Mouse (Mus musculus): ENCODE results near the gene Arhgef3. TPM values are rescaled to one million over a fixed set of nuclear protein-coding genes. Genes with fewer than 3 reads are reported as not detected.
A peak's percentile ranks its signal among the peaks of the same experiment; 100 is the strongest.

Gene Arhgef3
- polyA plus RNA-seq, 1 experiment from 2014 or later = 19.6 TPM

- Histone ChIP-seq H3K9me3 (ENCODE audit: low read length) (no peaks in the 10 kb centered on the region), H3K27ac (ENCODE audit: low read length) (no peak overlapping the region), H3K4me3 (ENCODE audit: low read length) (no peak overlapping the region), H3K9ac (replicated peaks; ENCODE audit: low read length) (no peak overlapping the region), H3K27me3 (ENCODE audit: insufficient read depth, low read length) (no peaks in the 10 kb centered on the region), H3K4me1 (ENCODE audit: insufficient read depth, low read length) (no peaks in the 10 kb centered on the region), H3K36me3 (ENCODE audit: insufficient read depth, low read length) (no peaks in the 10 kb centered on the region), H3K4me2 (replicated peaks; ENCODE audit: low read depth, low read length) (no peak overlapping the region)
- WGBS = 66% methylated on average over 9 of the region's 9 CpGs
- no peak for ATAC-seq (ENCODE audit: low FRiP score, low TSS enrichment)
Observed at GRCm38 (mm10) chr14:27138891-27139290, 24.2 kb downstream of the Arhgef3 start.

GRCm38 (mm10) chr14:27139968-27140367, 25.3 kb downstream of the Arhgef3 start:
- H3K9me3 ChIP-seq (ENCODE audit: low read length) = no peaks in the 10 kb centered on the region
- WGBS = 83% methylated on average over 3 of the region's 3 CpGs
- no peak overlapping the region for H3K4me2 ChIP-seq (replicated peaks; ENCODE audit: low read depth, low read length)
- no peak overlapping the region for H3K27ac ChIP-seq (ENCODE audit: low read length)
- peaks cover 3% of the 10 kb centered on the region; the same call in 1 of the 2 replicates for H3K4me1 ChIP-seq (ENCODE audit: insufficient read depth, low read length)
- H3K36me3 ChIP-seq (ENCODE audit: insufficient read depth, low read length) = no peaks in the 10 kb centered on the region
- ATAC-seq (ENCODE audit: low FRiP score, low TSS enrichment) = no peak
- no peaks in the 10 kb centered on the region for H3K27me3 ChIP-seq (ENCODE audit: insufficient read depth, low read length)
- H3K4me3 ChIP-seq (ENCODE audit: low read length) = no peak overlapping the region
- no peak overlapping the region for H3K9ac ChIP-seq (replicated peaks; ENCODE audit: low read length)

GRCm38 (mm10) chr14:27141486-27141885, 26.8 kb downstream of the Arhgef3 start:
- no peak overlapping the region for H3K27ac ChIP-seq (ENCODE audit: low read length)
- no peaks in the 10 kb centered on the region for H3K9me3 ChIP-seq (ENCODE audit: low read length)
- H3K4me1 ChIP-seq (ENCODE audit: insufficient read depth, low read length) = peaks cover 10% of the 10 kb centered on the region; the same call in 1 of the 2 replicates
- no peak overlapping the region for H3K4me3 ChIP-seq (ENCODE audit: low read length)
- ATAC-seq (ENCODE audit: low FRiP score, low TSS enrichment) = no peak
- H3K4me2 ChIP-seq (replicated peaks; ENCODE audit: low read depth, low read length) = no peak overlapping the region
- WGBS = 29% methylated on average over 3 of the region's 3 CpGs
- H3K9ac ChIP-seq (replicated peaks; ENCODE audit: low read length) = no peak overlapping the region
- H3K36me3 ChIP-seq (ENCODE audit: insufficient read depth, low read length) = no peaks in the 10 kb centered on the region
- no peaks in the 10 kb centered on the region for H3K27me3 ChIP-seq (ENCODE audit: insufficient read depth, low read length)

- Histone ChIP-seq H3K4me2 (replicated peaks; ENCODE audit: low read depth, low read length) (no peak overlapping the region), H3K9me3 (ENCODE audit: low read length) (no peaks in the 10 kb centered on the region), H3K9ac (replicated peaks; ENCODE audit: low read length) (no peak overlapping the region), H3K4me3 (ENCODE audit: low read length) (no peak overlapping the region), H3K4me1 (ENCODE audit: insufficient read depth, low read length) (peaks cover 10% of the 10 kb centered on the region; the same call in 1 of the 2 replicates), H3K27ac (ENCODE audit: low read length) (no peak overlapping the region), H3K36me3 (ENCODE audit: insufficient read depth, low read length) (no peaks in the 10 kb centered on the region), H3K27me3 (ENCODE audit: insufficient read depth, low read length) (no peaks in the 10 kb centered on the region)
- no peak for ATAC-seq (ENCODE audit: low FRiP score, low TSS enrichment)
- 76% methylated on average over 5 of the region's 5 CpGs for WGBS
Observed at GRCm38 (mm10) chr14:27142680-27143079, 28.0 kb downstream of the Arhgef3 start.

GRCm38 (mm10) chr14:27145171-27146045, 30.7 kb downstream of the Arhgef3 start:
- H3K4me3 ChIP-seq (ENCODE audit: low read length) = no peak overlapping the region
- H3K4me1 ChIP-seq (ENCODE audit: insufficient read depth, low read length) = peaks cover 14% of the 10 kb centered on the region; the same call in 1 of the 2 replicates
- 35% methylated on average over 8 of the region's 8 CpGs for WGBS
- H3K36me3 ChIP-seq (ENCODE audit: insufficient read depth, low read length) = no peaks in the 10 kb centered on the region
- H3K27me3 ChIP-seq (ENCODE audit: insufficient read depth, low read length) = no peaks in the 10 kb centered on the region
- no peak overlapping the region for H3K9ac ChIP-seq (replicated peaks; ENCODE audit: low read length)
- H3K9me3 ChIP-seq (ENCODE audit: low read length) = no peaks in the 10 kb centered on the region
- H3K4me2 ChIP-seq (replicated peaks; ENCODE audit: low read depth, low read length) = no peak overlapping the region
- peak overlapping the region; percentile 22; the same call in 1 of the 2 replicates for H3K27ac ChIP-seq (ENCODE audit: low read length)
- peak; percentile 50 for ATAC-seq (ENCODE audit: low FRiP score, low TSS enrichment)

DNA sequence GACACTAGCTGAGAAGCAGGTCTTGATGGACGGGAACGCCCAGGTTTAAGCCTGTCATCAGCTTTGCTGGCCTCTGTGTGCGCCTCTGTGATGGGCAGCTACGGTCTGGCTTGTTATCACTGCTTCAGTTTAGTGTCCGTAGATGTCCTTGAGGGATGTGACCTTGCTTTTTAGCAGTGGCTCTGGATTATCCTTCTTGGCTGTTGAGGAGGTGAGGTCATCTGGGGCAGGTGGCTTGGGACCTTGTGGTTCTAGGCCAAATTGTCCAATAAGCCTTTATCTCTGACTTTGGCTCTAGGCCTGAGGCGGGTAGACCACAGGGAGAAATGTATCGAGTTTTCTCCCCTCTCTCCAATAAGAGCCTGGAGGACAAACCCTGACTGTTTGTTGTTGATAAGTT, 33.0 kb downstream of the Arhgef3 start:
- no peak for ATAC-seq (ENCODE audit: low FRiP score, low TSS enrichment)
- peaks cover 14% of the 10 kb centered on the region; the same call in 1 of the 2 replicates for H3K4me1 ChIP-seq (ENCODE audit: insufficient read depth, low read length)
- H3K9me3 ChIP-seq (ENCODE audit: low read length) = no peaks in the 10 kb centered on the region
- H3K27ac ChIP-seq (ENCODE audit: low read length) = no peak overlapping the region
- H3K36me3 ChIP-seq (ENCODE audit: insufficient read depth, low read length) = no peaks in the 10 kb centered on the region
- no peaks in the 10 kb centered on the region for H3K27me3 ChIP-seq (ENCODE audit: insufficient read depth, low read length)
- H3K4me3 ChIP-seq (ENCODE audit: low read length) = no peak overlapping the region
- no peak overlapping the region for H3K9ac ChIP-seq (replicated peaks; ENCODE audit: low read length)
- H3K4me2 ChIP-seq (replicated peaks; ENCODE audit: low read depth, low read length) = no peak overlapping the region
- WGBS = 87% methylated on average over 7 of the region's 7 CpGs

DNA sequence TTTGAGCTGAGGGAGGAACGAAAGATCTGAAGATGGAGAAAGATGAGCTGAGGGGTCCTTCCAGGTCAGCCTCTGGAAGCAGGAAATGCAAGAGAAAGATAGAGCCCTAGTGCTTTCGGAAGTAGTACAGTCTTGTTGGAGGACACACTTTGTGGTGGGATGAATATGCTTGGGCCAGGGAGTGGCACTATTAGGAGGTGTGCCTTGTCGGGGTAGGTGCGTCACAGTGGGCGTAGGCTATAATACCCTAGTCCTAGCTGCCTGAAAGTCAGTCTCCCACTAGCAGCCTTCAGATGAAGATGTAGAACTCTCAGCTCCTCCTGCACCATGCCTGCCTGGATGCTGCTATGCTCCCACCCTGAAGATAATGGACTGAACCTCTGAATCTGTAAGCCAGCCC, 34.7 kb downstream of the Arhgef3 start:
- ATAC-seq (ENCODE audit: low FRiP score, low TSS enrichment) = no peak
- 88% methylated on average over 5 of the region's 5 CpGs for WGBS
- Histone ChIP-seq H3K36me3 (ENCODE audit: insufficient read depth, low read length) (no peaks in the 10 kb centered on the region), H3K9me3 (ENCODE audit: low read length) (no peaks in the 10 kb centered on the region), H3K9ac (replicated peaks; ENCODE audit: low read length) (no peak overlapping the region), H3K4me3 (ENCODE audit: low read length) (no peak overlapping the region), H3K27ac (ENCODE audit: low read length) (no peak overlapping the region), H3K27me3 (ENCODE audit: insufficient read depth, low read length) (no peaks in the 10 kb centered on the region), H3K4me2 (replicated peaks; ENCODE audit: low read depth, low read length) (no peak overlapping the region), H3K4me1 (ENCODE audit: insufficient read depth, low read length) (peaks cover 14% of the 10 kb centered on the region; the same call in 1 of the 2 replicates)

DNA sequence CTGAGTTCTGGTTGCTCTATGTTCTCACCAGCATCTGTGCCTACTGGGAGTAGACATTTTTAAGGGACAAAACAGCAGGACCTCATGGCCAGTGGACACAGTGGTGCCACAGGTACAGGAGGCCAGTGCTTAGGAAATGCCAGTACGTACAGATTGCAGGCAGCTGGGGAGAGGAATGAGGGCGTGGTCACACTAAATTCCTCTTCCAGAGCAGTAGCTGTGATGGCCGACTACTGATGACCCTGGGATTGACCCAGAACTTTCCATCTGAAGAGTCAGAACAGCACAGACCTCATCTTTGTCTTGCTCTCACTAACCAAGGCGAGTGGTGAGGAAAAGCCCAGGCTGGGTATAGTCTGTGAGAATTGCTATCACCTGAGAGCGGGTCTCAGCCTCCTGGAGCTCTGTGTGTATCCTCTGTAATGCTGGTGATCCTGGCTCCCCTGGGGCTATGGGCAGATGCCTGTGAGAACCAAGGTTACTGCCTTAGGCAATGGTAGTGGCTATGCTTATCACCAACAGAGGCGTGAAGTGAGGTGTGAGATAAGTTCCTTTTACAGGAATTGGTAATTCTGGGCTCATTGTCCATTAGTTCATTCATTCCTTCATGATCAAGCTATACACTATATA, 35.4 kb downstream of the Arhgef3 start:
- Histone ChIP-seq H3K9ac (replicated peaks; ENCODE audit: low read length) (no peak overlapping the region), H3K4me2 (replicated peaks; ENCODE audit: low read depth, low read length) (no peak overlapping the region), H3K9me3 (ENCODE audit: low read length) (no peaks in the 10 kb centered on the region), H3K27me3 (ENCODE audit: insufficient read depth, low read length) (peaks cover 1% of the 10 kb centered on the region; the same call in 1 of the 2 replicates), H3K36me3 (ENCODE audit: insufficient read depth, low read length) (no peaks in the 10 kb centered on the region), H3K4me1 (ENCODE audit: insufficient read depth, low read length) (peaks cover 10% of the 10 kb centered on the region; the same call in 1 of the 2 replicates), H3K27ac (ENCODE audit: low read length) (no peak overlapping the region), H3K4me3 (ENCODE audit: low read length) (no peak overlapping the region)
- no peak for ATAC-seq (ENCODE audit: low FRiP score, low TSS enrichment)
- WGBS = 58% methylated on average over 6 of the region's 6 CpGs

GRCm38 (mm10) chr14:27151432-27151831, 36.7 kb downstream of the Arhgef3 start:
- H3K27ac ChIP-seq (ENCODE audit: low read length) = no peak overlapping the region
- 22% methylated on average over 8 of the region's 8 CpGs for WGBS
- H3K4me2 ChIP-seq (replicated peaks; ENCODE audit: low read depth, low read length) = no peak overlapping the region
- H3K36me3 ChIP-seq (ENCODE audit: insufficient read depth, low read length) = no peaks in the 10 kb centered on the region
- H3K27me3 ChIP-seq (ENCODE audit: insufficient read depth, low read length) = peaks cover 2% of the 10 kb centered on the region; the same call in 1 of the 2 replicates
- H3K9me3 ChIP-seq (ENCODE audit: low read length) = no peaks in the 10 kb centered on the region
- H3K9ac ChIP-seq (replicated peaks; ENCODE audit: low read length) = no peak overlapping the region
- ATAC-seq (ENCODE audit: low FRiP score, low TSS enrichment) = peak; percentile 78
- peaks cover 3% of the 10 kb centered on the region; the same call in 1 of the 2 replicates for H3K4me1 ChIP-seq (ENCODE audit: insufficient read depth, low read length)
- no peak overlapping the region for H3K4me3 ChIP-seq (ENCODE audit: low read length)

GRCm38 (mm10) chr14:27155088-27155487, 40.4 kb downstream of the Arhgef3 start:
- Histone ChIP-seq H3K27ac (ENCODE audit: low read length) (no peak overlapping the region), H3K9ac (replicated peaks; ENCODE audit: low read length) (no peak overlapping the region), H3K9me3 (ENCODE audit: low read length) (no peaks in the 10 kb centered on the region), H3K4me1 (ENCODE audit: insufficient read depth, low read length) (peaks cover 2% of the 10 kb centered on the region; the same call in 1 of the 2 replicates), H3K36me3 (ENCODE audit: insufficient read depth, low read length) (no peaks in the 10 kb centered on the region), H3K4me3 (ENCODE audit: low read length) (no peak overlapping the region), H3K27me3 (ENCODE audit: insufficient read depth, low read length) (peaks cover 2% of the 10 kb centered on the region; the same call in 1 of the 2 replicates), H3K4me2 (replicated peaks; ENCODE audit: low read depth, low read length) (no peak overlapping the region)
- WGBS = 71% methylated on average over 6 of the region's 6 CpGs
- ATAC-seq (ENCODE audit: low FRiP score, low TSS enrichment) = no peak
